Mouse (Mus musculus): ENCODE results near the gene Msx1.

DNA sequence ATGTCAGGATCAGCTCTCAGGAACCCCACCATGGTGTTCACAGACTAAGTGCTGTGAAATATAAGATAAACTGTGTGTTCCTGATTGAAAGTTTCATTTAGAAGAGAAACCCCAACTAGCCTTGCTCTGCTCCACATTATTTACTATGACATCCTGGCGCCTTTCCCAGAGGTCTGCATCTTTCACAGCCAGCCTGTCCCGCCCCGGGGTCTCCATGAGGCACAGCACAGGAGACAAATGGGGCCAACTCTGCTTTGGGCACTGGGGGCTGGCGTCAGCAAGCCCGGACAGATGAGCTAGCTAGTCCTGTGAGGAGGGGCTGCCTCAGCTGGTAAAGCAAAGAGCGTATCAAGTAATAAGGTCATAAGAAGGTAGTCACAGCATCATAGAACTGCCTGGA, 41.1 kb upstream of the Msx1 start:
- TF ChIP-seq POLR2A (IDR thresholded peaks at IDR 0.05; ENCODE audit: low read depth, low read length), result no peak
- TF ChIP-seq CTCF (conservative IDR thresholded peaks at IDR 0.05; ENCODE audit: insufficient read depth, insufficient read length, low read depth, low read length), result no peak

Data from kidney, adult 2 months (tissue).